Mouse (Mus musculus) CH12.LX (cell line): ENCODE measurements around the gene Cort. TPM values are rescaled to one million over a fixed set of nuclear protein-coding genes. Genes with fewer than 3 reads are reported as not detected.

Source experiments
- DNase-seq: peaks from one replicate; pipeline ENCODE4 v3.0.0-alpha.2; 2013; ENCODE audit errors: extremely low read depth
- H3K27ac ChIP-seq: 2 replicates; pipeline ENCODE4 v1.5.1; 2012; ENCODE audit warnings: low read depth, mild to moderate bottlenecking, control low read depth, moderate library complexity; ENCODE audit not compliant: insufficient read depth
- H3K27me3 ChIP-seq: replicated peaks from 2 replicates; pipeline ENCODE3; 2012; ENCODE audit warnings: inconsistent platforms
- H3K36me3 ChIP-seq, 2 experiments: replicated peaks in 1 of 2; 2 replicates each; pipeline versions ENCODE3 to v1.6.1; 2012; ENCODE audit warnings: inconsistent platforms in 1 of 2, low read length in 1 of 2, mild to moderate bottlenecking in 1 of 2, mixed read lengths in 1 of 2, moderate library complexity in 1 of 2; ENCODE audit not compliant: control insufficient read depth in 1 of 2, insufficient read depth in 1 of 2
- H3K4me1 ChIP-seq, 2 experiments: 2 replicates each; pipeline ENCODE4 v1.6.1; 2012; ENCODE audit warnings: inconsistent platforms in 1 of 2, moderate library complexity in 1 of 2; ENCODE audit not compliant: insufficient read depth in 2 of 2, control insufficient read depth in 1 of 2
- H3K4me2 ChIP-seq: 2 replicates; pipeline ENCODE4 v1.6.1; 2012; ENCODE audit warnings: low read depth, mild to moderate bottlenecking, control low read depth; ENCODE audit not compliant: poor library complexity, insufficient read depth, severe bottlenecking
- H3K4me3 ChIP-seq, 3 experiments: fragments of 150-350 bp in 1 of 3; sonication (generic) in 1 of 3; replicated peaks in 1 of 3; 2 replicates each; pipeline versions ENCODE3 to v1.5.1; 2011 to 2012; ENCODE audit warnings: low read depth in 2 of 3, low read length in 2 of 3, mild to moderate bottlenecking in 2 of 3, moderate library complexity in 2 of 3, control low read depth in 1 of 3, improper control_type of control experiment in 1 of 3, inconsistent platforms in 1 of 3, mixed read lengths in 1 of 3; ENCODE audit not compliant: poor library complexity in 1 of 3
- H3K79me2 ChIP-seq: replicated peaks from 2 replicates; pipeline ENCODE4 v1.6.1; 2012; ENCODE audit warnings: mild to moderate bottlenecking, moderate library complexity; ENCODE audit not compliant: control insufficient read depth, poor library complexity, insufficient read depth, severe bottlenecking; ENCODE audit errors: extremely low read depth
- H3K9ac ChIP-seq: 2 replicates; pipeline ENCODE4 v1.6.1; 2012; ENCODE audit warnings: low read depth, mild to moderate bottlenecking, control low read depth, moderate library complexity; ENCODE audit not compliant: insufficient read depth
- H3K9me3 ChIP-seq: replicated peaks from 2 replicates; pipeline ENCODE3; 2012; ENCODE audit warnings: low read length, inconsistent platforms, mixed read lengths
- BHLHE40 ChIP-seq: IDR thresholded peaks from 2 replicates; pipeline ENCODE4 v1.6.1; 2011; ENCODE audit warnings: mild to moderate bottlenecking, low read depth, low read length, improper control_type of control experiment
- CHD2 ChIP-seq: IDR thresholded peaks from 2 replicates; pipeline ENCODE4 v1.6.1; 2011; ENCODE audit warnings: low read length, improper control_type of control experiment
- CTCF ChIP-seq, 2 experiments: IDR thresholded peaks in 1 of 2; conservative IDR thresholded peaks in 1 of 2; 2 replicates each; pipeline ENCODE4 v1.5.1; 2011 to 2012; ENCODE audit warnings: low read depth in 2 of 2, low read length in 2 of 2, improper control_type of control experiment in 1 of 2, inconsistent platforms in 1 of 2, mild to moderate bottlenecking in 1 of 2, moderate library complexity in 1 of 2
- E2F4 ChIP-seq: IDR thresholded peaks from 2 replicates; pipeline ENCODE4 v1.6.1; 2011; ENCODE audit warnings: low read depth, low read length, improper control_type of control experiment; ENCODE audit not compliant: insufficient replicate concordance
- ELF1 ChIP-seq: IDR thresholded peaks from 2 replicates; pipeline ENCODE4 v1.6.1; 2014; ENCODE audit warnings: low read depth, mild to moderate bottlenecking, inconsistent platforms, low read length, improper control_type of control experiment
- EP300 ChIP-seq: IDR thresholded peaks from 2 replicates; pipeline ENCODE4 v1.6.1; 2011; ENCODE audit warnings: low read length, improper control_type of control experiment
- GABPA ChIP-seq: IDR thresholded peaks from 2 replicates; pipeline ENCODE4 v1.6.1; 2012; ENCODE audit warnings: low read depth, low read length, improper control_type of control experiment, inconsistent platforms; ENCODE audit not compliant: insufficient replicate concordance
- JUN ChIP-seq: IDR thresholded peaks from 2 replicates; pipeline ENCODE4 v1.6.1; 2011; ENCODE audit warnings: low read depth, mild to moderate bottlenecking, low read length, improper control_type of control experiment, moderate library complexity; ENCODE audit not compliant: insufficient read depth
- KAT2A ChIP-seq: IDR thresholded peaks from 2 replicates; pipeline ENCODE4 v1.6.1; 2012; ENCODE audit warnings: low read length, improper control_type of control experiment, inconsistent platforms; ENCODE audit not compliant: insufficient replicate concordance
- MAFK ChIP-seq: IDR thresholded peaks from 2 replicates; pipeline ENCODE4 v1.6.1; 2011; ENCODE audit warnings: low read length, improper control_type of control experiment; ENCODE audit not compliant: insufficient replicate concordance
- MAX ChIP-seq: IDR thresholded peaks from 2 replicates; pipeline ENCODE4 v1.6.1; 2011; ENCODE audit warnings: low read length, improper control_type of control experiment
- MAZ ChIP-seq: IDR thresholded peaks from 2 replicates; pipeline ENCODE4 v1.6.1; 2012; ENCODE audit warnings: low read depth, mild to moderate bottlenecking, inconsistent platforms, low read length, improper control_type of control experiment, moderate library complexity
- MEF2A ChIP-seq: IDR thresholded peaks from 2 replicates; pipeline ENCODE4 v1.6.1; 2014; ENCODE audit warnings: low read depth, mild to moderate bottlenecking, inconsistent platforms, low read length, improper control_type of control experiment, borderline replicate concordance
- MXI1 ChIP-seq: IDR thresholded peaks from 2 replicates; pipeline ENCODE4 v1.6.1; 2011; ENCODE audit warnings: mild to moderate bottlenecking, low read depth, low read length, improper control_type of control experiment
- PAX5 ChIP-seq: IDR thresholded peaks from 2 replicates; pipeline ENCODE4 v1.6.1; 2012; ENCODE audit warnings: low read length, inconsistent platforms, mixed read lengths
- POLR2A ChIP-seq: IDR thresholded peaks from 2 replicates; pipeline ENCODE4 v1.6.1; 2011; ENCODE audit warnings: low read depth, mild to moderate bottlenecking, improper control_type of control experiment, low read length
- POLR2AphosphoS2 ChIP-seq: IDR thresholded peaks from 2 replicates; pipeline ENCODE4 v1.6.1; 2011; ENCODE audit warnings: low read depth, low read length, improper control_type of control experiment
- RCOR1 ChIP-seq: conservative IDR thresholded peaks from 2 replicates; pipeline ENCODE4 v1.6.1; 2012; ENCODE audit warnings: low read depth, mild to moderate bottlenecking, inconsistent platforms, low read length, improper control_type of control experiment
- SMC3 ChIP-seq: IDR thresholded peaks from 2 replicates; pipeline ENCODE4 v1.6.1; 2011; ENCODE audit warnings: low read depth, low read length, improper control_type of control experiment
- TCF12 ChIP-seq: IDR thresholded peaks from 2 replicates; pipeline ENCODE4 v1.6.1; 2014; ENCODE audit warnings: low read depth, mild to moderate bottlenecking, inconsistent platforms, low read length, improper control_type of control experiment
- USF2 ChIP-seq: conservative IDR thresholded peaks from 2 replicates; pipeline ENCODE4 v1.6.1; 2011; ENCODE audit warnings: low read depth, low read length, improper control_type of control experiment
- ZKSCAN1 ChIP-seq: IDR thresholded peaks from 2 replicates; pipeline ENCODE4 v1.6.1; 2012; ENCODE audit warnings: low read depth, inconsistent platforms, low read length, improper control_type of control experiment, borderline replicate concordance
- ZNF384 ChIP-seq: IDR thresholded peaks from 2 replicates; pipeline ENCODE4 v1.6.1; 2012; ENCODE audit warnings: low read depth, low read length, improper control_type of control experiment, inconsistent platforms
- dilution Hi-C: fragments of 300-500 bp; cut with MboI; formaldehyde crosslinking; loops from 2 replicates; pipeline ENCODE4 v1.14.3; 2020; ENCODE audit warnings: low sequenced_read_pairs; ENCODE audit not compliant: extremely low pct_unique_long_range_greater_than_20kb, extremely low pct_ligation_motif_present
- in situ Hi-C: fragments of 300-500 bp; cut with MboI; formaldehyde crosslinking; loops from 3 replicates; pipeline ENCODE4 v1.14.3; 2019; ENCODE audit warnings: low sequenced_read_pairs, low pct_ligation_motif_present, low pct_unique_long_range_greater_than_20kb, mixed read lengths
- polyA plus RNA-seq: library from polyadenylated mRNA; unstranded; fragments of >175 nt; gene quantifications from 2 replicates; pipeline ENCODE4 v1.2.1, GENCODE M21; 2012; ENCODE audit warnings: low read depth; ENCODE audit not compliant: insufficient read length
- total RNA-seq, 2 experiments: library from RNA; depleted of rRNA; stranded (reverse); fragments of 300-350 nt in 1 of 2; fragments of >200 nt in 1 of 2; gene quantifications; 2 replicates each; pipeline ENCODE4 v1.2.3; 2012 to 2014

Cort gene
- total and polyA plus RNA-seq, 3 experiments, result 0.59 to 0.94 TPM; not detected in 1

DNA sequence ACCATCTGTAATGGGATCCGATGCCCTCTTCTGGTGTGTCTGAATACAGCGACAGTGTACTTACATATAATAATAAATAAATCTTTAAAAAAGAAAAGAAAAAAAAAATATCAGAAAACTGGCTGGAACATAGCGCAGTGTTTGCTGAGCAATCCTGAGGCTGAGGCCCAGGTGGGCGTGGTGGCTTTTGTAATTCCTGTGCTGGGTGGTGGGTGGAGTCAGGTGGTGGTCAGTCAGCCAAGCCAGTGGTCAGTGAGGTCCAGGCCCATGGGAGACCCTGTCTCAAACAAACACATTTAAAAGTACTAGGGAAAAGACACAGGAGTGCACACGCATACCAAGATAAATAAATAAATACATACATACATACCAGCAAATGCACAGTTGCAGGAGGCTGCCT lies 45.5 kb upstream of the Cort start:
- no peak for TF ChIP-seq CTCF (conservative IDR thresholded peaks at IDR 0.05 in 1 of 2, IDR thresholded peaks at IDR 0.05 in 1 of 2; ENCODE audit: low read depth in 2 of 2, low read length in 2 of 2)
- no peak for TF ChIP-seq EP300
- no peak for TF ChIP-seq USF2
- TF ChIP-seq JUN, result no peak
- TF ChIP-seq ZKSCAN1, result no peak
- no peak for TF ChIP-seq MAFK
- TF ChIP-seq ELF1, result no peak
- TF ChIP-seq PAX5, result no peak
- TF ChIP-seq BHLHE40, result no peak
- no peak for TF ChIP-seq MEF2A
- no peak for TF ChIP-seq TCF12
- TF ChIP-seq, all 38 proteins: peak for 0
- no peak for DNase-seq
- Histone ChIP-seq H3K4me2 (no peak overlapping the region), H3K36me3 (peaks cover 7% of the 10 kb centered on the region in 2 experiments), H3K4me3 (no peak overlapping the region), H3K27me3 (no peaks in the 10 kb centered on the region), H3K9ac (no peak overlapping the region), H3K79me2 (no peaks in the 10 kb centered on the region), H3K4me1 (peaks cover 0 to 27% of the 10 kb centered on the region in 2 experiments; a peak in 2 of 4 replicates), H3K27ac (no peak overlapping the region), H3K9me3 (no peaks in the 10 kb centered on the region)
- in situ Hi-C loops, result loop anchor here (25.0 kb wide), 1 partner anchor 540 kb away; the partner anchor contains the start of gene Pik3cd
- dilution Hi-C loops, result no loop called here

DNA sequence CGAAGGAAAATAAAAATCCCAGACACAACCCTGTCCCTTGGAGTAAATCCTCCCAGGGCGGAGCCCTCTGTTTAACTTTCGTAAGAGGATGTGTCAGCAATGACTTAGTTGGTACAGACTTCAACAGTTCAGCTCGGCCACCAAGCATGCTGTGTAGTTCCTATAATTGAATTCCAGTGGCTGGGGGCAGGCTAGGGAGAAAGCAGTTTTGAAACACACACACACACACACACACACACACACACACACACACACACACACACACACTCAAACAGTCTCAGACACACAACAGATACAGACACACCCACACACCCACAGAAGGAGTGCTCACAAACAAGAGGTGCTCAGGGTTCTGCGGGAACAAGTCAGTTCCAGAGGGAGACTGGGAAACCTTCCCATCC lies 45.0 kb upstream of the Cort start:
- dilution Hi-C loops (no loop called here), in situ Hi-C loops (loop anchor here (25.0 kb wide), 1 partner anchor 541 kb away; the partner anchor contains the start of gene Pik3cd)
- Histone ChIP-seq H3K4me1 (peaks cover 0 to 27% of the 10 kb centered on the region in 2 experiments; a peak in 2 of 4 replicates), H3K27me3 (no peaks in the 10 kb centered on the region), H3K9ac (no peak overlapping the region), H3K36me3 (peaks cover 5 to 6% of the 10 kb centered on the region in 2 experiments), H3K79me2 (no peaks in the 10 kb centered on the region), H3K4me2 (no peak overlapping the region), H3K9me3 (no peaks in the 10 kb centered on the region), H3K27ac (no peak overlapping the region), H3K4me3 (no peak overlapping the region)
- TF ChIP-seq BHLHE40, result no peak
- no peak for TF ChIP-seq USF2
- TF ChIP-seq ZKSCAN1, result no peak
- TF ChIP-seq GABPA, result no peak
- TF ChIP-seq MXI1, result no peak
- TF ChIP-seq TCF12, result no peak
- TF ChIP-seq MAX, result no peak
- TF ChIP-seq ZNF384, result no peak
- TF ChIP-seq POLR2AphosphoS2, result no peak
- TF ChIP-seq KAT2A, result no peak
- TF ChIP-seq EP300, result no peak
- no peak for TF ChIP-seq SMC3
- no peak for TF ChIP-seq RCOR1
- TF ChIP-seq POLR2A, result no peak
- TF ChIP-seq E2F4, result no peak
- no peak for TF ChIP-seq CHD2
- no peak for TF ChIP-seq MAZ
- no peak for TF ChIP-seq CTCF (conservative IDR thresholded peaks at IDR 0.05 in 1 of 2, IDR thresholded peaks at IDR 0.05 in 1 of 2; ENCODE audit: low read depth in 2 of 2, low read length in 2 of 2)
- DNase-seq, result no peak
